Mouse (Mus musculus) neural tube, embryonic 10.5 days (tissue): ENCODE results near the gene Pop7.

Source experiments
- DNase-seq: peaks from one replicate; pipeline ENCODE4 v3.0.0-alpha.2; 2017; ENCODE audit warnings: low spot score; ENCODE audit errors: extremely low spot score

Pop7 gene

DNA sequence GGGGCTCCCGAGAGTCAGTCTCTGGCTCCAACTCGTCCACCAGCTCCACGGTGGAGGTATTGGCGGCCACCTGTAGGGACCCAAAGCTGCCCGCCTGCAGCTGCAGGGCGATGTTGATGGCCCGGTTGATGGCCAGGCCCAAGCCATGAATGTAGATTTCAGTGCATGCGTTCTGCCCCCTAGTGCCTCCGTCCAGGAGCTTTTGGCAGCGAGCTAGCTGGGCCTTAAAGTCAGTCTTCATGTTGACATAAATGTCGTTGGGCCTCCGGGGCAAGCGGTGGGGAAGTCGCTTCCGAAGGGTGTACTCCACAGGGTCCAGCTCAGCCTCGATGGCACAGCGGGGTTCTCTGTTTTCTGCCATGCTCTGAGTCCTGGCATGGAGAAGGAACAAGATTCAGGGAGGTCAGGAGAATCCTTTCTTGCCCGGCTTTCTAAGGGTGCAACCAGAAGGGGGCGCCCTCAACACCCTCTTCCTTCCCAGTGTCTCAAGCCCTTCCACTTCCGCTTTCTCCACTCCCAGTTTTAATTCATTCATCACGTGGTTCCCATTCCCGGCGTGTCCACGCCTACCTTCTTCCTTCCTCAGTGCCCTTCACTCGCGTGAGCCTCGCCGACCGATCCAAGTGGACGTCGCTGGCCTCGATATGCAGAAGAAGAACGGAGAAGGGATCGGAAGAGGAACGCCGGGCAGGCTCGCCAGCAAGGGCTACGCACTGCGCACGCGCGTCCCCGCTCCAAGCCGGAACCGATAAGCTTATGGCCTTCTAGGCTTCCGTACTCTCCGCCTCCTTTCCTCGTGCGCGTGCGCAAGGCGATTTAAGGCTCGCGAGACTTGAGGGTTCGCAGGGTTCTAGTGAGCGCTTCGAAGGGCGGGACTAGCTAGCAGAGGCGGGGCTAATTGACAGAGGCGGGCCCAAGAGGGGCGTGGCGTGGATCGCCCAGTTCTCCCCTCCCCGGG, at the start of gene Pop7:
Gene Pop7, minus strand, starts transcription at position 810 of the 958 bp plus-strand sequence.
- peak; percentile 99 for DNase-seq

DNA sequence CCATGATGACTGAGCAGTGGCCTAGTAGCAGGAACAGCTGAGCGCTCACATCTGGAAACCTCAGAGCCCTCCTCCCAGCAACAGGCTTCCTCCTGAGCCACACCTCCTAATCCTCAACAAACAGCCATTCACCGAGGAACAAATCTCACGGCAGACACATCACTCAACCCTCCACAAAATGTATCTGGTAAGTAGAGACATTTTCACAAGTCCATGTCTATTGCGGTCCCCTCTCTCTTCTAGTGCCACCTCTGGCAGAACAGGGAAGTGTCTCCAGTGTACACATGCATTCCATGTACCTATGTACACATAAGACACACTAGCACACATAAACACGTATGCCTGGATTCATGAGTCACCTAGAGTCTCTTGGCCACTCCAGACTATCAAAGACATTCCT, 48.8 kb upstream of the Pop7 start:
- DNase-seq: no peak

- DNase-seq: no peak
These were observed 47.5 kb upstream of the Pop7 start for GRCm38 (mm10) chr5:137549840-137550239.

DNA sequence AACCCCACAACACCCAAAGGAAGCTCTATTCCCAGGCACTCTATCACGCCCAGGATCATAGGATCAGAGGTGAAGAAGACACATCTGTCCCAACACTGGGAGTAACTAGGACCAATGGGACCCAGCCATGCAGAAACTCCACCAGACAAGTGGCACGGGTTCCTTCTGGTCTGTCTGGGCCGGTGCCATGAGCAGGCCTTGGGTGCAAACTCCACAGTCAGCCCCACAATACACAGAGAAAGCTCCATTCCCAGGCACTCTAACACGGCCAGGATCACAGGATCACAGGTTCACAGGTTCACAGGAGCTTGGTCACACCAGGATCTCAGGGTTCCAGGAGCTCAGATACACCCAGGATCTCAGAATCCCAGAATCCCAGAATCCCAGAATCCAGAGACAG, 43.3 kb upstream of the Pop7 start:
- no peak for DNase-seq

- no peak for DNase-seq
These were observed 42.6 kb upstream of the Pop7 start for GRCm38 (mm10) chr5:137544926-137545325.

DNA sequence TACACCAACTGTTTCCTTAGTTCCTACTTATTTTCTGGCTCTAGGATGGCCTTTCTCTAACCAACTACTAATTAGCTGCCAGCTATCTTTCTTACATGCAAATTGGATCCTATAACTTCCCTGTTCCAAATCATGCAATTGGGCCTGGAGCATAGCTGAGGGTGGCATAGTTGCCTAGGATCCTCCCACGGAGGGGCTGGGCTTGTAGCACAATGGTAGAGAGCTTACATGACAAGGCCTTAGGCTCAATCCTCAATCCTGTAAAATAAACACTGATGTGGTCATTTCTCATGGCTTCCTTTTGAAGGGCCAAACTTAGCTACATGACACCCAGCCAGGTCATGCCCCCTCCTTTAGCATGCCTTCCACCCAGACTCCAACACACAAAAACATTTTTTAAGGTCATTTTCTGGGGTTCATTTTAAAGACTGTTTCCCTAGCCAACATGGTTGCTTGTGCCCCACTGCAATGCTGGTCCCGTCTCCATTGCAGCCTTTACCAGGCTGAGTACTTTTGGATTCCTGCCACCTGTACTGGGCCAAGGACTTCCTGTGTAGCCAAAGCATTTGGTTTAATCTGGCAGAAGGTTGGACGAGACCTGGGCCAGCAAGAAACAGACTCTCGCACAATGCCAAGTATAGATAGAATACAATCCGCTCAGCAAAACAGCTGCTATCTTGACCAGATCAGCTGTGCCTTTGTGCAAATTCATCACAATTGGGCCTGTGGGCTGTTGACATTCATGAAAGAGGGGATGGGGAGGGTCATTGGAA, 39.6 kb upstream of the Pop7 start:
- no peak for DNase-seq

DNA sequence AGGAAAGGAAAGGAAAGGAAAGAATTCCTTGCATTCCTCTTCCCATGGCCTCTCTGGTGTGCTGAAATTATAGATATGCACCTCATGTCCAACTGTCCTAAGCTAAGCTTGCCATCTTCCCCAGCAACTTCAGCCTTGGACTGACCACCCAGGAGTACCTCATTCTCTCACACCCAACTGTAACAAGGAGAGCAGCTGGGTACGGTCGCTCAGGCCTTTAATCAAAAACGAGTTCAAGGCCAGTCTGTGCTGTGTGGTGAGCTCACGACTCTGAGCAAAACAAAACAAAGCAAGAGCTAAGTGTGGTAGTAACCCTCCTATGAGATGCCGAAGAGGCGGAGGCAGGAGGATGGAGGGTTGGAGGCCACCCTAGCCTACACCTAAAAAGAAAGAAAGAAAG, 38.7 kb upstream of the Pop7 start:
- DNase-seq: no peak

GRCm38 (mm10) chr5:137539291-137539801, 37.0 kb upstream of the Pop7 start:
- DNase-seq: no peak

GRCm38 (mm10) chr5:137537461-137537860, 35.1 kb upstream of the Pop7 start:
- DNase-seq: no peak

DNA sequence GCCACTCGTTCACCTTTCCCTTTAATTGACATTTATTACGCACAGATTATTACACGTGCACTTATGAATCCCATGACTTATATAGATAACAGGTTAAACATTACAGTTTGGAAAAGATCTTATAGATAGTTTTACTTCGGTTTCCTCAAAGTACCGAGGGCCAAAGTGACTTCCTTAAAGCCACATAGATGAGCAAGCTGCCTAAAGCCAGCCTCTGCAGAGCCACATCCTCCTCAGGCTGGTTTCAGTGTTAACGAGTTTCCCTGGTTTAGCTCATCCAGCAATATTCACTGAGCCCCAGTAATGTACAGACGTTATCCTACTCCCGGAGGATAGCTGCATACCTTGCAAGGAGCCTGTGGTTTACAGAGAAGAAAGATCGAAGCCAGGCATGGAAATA, 33.0 kb upstream of the Pop7 start:
- DNase-seq: no peak

GRCm38 (mm10) chr5:137534762-137535161, 32.4 kb upstream of the Pop7 start:
- no peak for DNase-seq

DNA sequence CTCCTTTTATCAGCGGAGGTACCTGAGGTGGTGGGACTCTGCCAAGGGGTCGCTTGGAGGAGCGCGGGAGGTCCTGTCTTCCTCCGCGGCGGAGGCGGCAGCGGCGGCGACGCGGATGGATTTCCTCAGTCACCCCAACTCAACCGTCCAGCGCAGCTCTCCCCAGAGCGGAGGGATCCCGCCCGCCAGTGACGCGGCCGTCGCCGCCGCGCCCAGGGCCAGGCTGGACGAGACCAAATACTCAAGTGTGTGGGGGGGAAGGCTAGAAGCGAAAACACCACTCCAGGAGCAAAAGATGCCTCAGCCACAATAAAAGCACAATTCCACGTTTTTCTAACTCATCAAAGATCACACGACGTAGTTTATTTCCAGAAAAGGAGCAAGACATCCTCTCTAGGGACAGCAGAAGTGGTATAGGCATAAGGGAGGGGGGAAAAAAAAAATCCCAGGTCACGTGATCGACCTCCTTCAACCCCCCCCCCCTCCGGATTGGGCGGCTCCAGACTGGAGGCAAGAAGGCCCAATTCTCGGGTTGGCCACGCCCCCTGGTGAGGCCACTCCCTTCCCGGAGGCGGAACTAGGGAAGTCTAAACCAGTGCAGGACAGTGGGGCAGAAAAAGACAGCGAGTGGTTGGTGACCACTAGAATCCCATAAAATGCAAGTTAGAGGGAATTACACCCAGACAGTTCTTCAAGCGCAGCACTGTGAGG, 31.0 kb upstream of the Pop7 start, which contains the start of the genes Epo and Gnb2:
Gene Epo, minus strand, starts transcription at position 126 of the 711 bp plus-strand sequence.
Gene Gnb2, minus strand, starts transcription at position 394 of the 711 bp plus-strand sequence.
- DNase-seq: peak; percentile 97

GRCm38 (mm10) chr5:137532808-137533116, 30.4 kb upstream of the Pop7 start:
- no peak for DNase-seq

DNA sequence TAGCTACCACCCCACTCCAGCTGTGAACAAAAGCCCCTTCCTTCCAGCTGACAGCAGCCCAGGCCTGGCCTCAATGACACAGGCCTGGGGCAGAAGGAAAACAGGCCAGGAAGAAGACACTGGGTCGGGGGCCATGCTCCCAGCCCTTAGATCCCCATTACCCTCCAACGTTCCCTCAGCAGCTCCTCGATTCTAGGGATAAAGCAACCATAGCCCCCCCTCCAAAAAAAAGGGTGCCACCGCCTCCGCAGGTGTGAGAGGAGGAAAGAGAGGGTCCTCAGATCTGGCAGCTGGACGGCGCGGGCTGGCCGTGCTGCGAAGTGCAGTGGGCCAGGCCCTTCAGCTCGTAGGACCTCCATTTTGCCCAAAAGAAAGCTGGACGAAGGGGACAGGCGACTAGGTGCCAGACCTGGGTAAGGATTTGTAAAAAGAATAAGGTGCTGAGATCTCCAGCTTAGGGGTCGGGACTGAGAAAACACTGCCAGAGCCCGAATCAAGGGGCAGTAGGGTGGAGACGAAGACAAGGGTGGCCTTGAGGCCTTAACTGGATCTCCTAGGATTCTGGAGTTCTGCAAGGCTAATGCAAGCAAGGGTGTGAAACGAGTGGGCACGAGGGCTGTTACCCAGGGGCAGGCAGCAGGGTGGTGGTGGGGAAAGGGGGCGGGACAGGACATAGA, 30.0 kb upstream of the Pop7 start:
- DNase-seq: peak; percentile 58

- DNase-seq: peak; percentile 83
These were observed 29.3 kb upstream of the Pop7 start for GRCm38 (mm10) chr5:137531414-137532130.

DNA sequence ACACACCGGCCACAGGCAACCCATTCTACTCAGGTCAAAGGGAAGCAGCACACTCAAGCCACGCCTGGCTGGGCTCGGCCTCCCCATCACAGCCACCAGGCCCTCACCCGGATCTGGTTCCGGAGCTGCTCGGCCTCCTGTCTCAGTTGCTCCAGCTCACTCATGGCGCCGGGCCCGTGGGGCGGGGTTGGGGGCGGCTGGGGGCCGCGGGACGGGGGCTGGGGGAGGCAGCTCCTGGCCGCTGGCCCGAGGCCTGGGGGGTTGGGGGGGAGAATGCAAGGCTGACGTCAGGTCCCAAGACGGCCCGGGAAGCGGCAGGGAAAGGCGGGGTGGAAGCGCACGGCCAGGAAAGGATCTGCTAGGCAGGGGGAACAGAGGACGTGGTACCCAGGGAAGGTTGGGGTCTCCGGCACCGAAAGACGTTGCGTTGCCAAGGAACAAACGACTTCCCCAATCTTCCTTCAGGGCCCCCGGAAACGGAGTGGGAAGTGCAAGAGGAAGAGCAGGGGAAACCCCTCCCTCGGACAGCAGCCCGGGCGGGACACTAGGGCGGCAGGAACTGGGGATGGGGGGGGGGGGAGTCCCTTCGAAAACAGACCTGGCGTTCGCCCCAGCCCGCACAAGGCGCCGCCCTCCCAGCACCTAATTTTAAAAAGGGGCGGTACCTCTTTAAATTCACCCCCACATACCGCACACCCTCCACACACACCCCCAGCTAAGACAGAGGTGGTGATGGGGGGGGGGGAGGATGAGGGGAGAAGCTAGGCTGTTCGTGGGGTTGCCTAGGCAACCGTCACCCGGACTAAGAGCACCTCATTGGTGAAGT, 28.5 kb upstream of the Pop7 start:
- peak; percentile 60 for DNase-seq

- DNase-seq: no peak
These were observed 27.8 kb upstream of the Pop7 start for GRCm38 (mm10) chr5:137530075-137530474.

DNA sequence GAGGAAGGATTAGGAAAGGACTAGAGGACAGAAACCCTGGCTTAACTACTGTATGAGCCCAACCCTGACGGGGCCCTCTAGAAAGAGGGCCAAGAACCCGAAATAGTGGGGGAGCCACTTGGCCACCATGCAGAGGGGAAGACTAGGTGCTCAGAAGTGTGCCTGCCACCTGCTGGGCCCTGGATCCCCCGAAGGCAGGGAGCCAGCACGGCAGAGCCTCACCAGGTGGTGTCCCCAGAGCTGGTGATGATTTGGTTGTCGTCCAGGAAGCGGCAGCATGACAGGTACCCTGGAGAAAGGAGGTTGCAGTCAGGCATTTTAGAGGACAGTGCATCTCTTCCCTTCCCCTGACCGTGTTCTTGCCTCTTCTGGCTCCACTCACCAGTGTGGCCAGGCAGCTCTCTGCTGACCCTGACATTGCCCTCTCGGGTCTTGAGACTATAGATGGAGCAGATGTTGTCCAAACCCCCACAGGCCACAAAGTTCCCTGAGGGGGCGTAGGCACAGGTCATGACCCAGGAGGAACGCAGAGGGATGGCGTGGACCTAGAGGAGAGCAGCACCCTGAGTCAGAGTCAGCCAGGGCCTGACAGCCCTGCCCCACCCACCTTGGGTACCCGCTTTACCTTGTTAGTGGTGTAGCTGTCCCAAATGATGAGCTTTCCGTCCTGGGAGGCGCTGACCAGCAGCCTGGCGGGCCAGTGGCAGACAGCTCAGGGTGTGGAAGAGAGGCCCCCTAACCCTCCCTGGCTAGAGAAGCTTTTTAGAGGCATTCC, 27.1 kb upstream of the Pop7 start:
- no peak for DNase-seq
